Mouse (Mus musculus) retina, postnatal 1 day (tissue): ENCODE results near the gene Sestd1.

ENCODE experiments used
- DNase-seq: peaks from one replicate; pipeline ENCODE4 v3.0.0-alpha.2; 2012

The Sestd1 gene

DNA sequence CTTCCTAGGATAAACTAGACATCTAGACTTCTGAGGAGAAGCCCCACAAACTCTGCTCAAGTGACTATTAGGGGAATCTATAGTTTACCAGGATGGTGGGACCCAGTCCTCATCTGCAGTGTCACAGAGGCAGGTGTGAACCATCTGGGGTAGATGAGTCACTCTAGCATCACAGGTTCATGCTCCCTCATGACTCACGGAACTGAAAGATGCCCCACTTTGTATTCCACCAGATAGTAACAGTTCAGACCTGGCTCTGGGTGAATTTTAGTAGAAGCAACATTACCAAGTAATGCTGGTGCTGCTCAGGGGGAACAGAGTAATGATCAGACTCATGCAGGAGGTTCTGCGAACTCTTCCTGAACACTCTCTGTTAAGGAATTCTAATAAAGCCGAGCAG is 73.4 kb downstream of the Sestd1 start:
- DNase-seq = no peak

GRCm38 (mm10) chr2:77203916-77204315 is 76.5 kb downstream of the Sestd1 start:
- DNase-seq = peak; percentile 29

DNA sequence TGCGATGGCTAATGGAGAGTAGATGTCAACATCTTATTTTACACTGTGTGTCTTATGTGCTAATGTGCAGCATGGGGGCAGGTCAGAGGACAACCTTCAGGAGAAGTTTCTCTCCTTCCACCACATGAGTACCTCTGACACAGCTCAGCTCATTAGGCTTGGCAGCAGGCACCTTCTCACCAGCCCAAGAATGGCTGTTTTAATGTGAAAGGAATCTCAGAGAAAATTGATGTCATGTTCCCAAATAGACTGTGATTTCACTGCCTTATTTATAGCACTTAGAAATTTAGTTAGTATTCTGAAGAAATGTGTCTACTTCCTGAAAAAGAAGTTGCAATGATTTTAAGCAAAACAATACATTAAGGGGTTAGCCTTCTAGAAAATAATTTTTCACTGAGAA is 78.5 kb downstream of the Sestd1 start:
- no peak for DNase-seq

DNA sequence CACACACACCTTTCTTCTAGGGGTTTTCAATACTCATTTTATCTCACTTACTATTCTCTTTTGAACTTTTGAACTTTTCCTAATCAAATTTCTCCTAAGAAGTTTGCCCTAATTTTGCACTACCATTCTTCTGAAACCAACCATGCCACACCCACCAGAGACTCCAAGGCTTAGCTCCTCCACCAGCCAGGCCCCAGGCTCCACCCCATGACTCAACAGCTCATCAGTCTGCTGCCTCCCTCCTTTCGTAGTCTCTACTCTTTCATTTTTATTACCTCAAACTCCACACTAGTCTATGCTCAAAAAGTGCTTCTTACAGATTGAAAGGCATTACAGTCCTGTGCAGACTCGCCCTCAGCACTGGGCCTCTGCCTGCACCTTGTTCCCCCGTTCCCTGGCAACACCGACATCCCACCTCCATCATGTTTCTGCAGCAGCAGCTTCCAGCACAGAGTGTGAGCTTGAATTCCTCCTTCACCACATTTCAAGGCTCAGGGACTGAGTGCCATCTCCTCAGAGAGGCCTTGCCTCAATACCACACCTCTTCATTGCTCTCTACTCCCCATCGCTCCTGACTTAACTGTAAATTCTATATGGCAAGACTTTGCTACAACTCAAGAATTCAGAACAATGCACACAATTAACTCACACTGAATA is 79.3 kb downstream of the Sestd1 start:
- DNase-seq = no peak

DNA sequence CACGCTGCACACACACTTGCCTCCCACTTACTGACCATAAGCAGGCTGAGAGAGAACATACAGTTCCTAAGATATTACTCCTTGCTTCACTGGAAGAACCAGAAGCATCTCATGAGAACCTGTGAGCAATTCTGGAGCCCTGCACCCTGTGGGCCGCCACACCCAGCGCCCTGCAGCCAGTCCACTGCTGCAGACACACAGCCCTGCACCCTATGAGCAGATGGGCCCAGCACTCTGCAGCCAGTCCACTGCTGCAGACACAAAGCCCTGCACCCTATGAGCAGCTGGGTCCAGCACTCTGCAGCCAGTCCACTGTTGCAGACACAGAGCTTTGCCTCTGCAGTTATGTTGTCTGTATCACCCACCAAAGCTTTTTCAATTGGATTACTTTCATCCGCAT is 80.0 kb downstream of the Sestd1 start:
- no peak for DNase-seq

DNA sequence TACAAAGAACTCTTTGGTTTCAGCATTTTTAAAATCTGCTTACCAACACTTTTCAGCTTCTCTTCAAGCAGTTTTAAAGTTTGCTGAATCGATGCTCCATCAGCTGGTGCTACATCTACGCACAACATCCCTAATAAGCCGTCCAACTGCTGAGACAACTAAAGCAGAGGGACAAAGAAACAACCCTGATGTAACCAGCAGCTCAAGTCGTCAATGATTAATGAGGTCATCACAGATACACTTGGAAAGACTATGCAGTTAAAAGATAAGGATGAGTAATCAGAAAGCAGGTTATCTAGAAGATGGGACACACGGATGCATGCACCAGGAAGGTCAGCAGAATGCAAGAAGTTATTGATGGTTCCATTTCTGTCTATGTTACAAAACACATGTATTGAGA is 82.1 kb downstream of the Sestd1 start:
- no peak for DNase-seq

GRCm38 (mm10) chr2:77196819-77197218 is 83.6 kb downstream of the Sestd1 start:
- DNase-seq = no peak

- DNase-seq = no peak
Measured at GRCm38 (mm10) chr2:77195056-77195455, 85.3 kb downstream of the Sestd1 start.

- DNase-seq = no peak
Measured at GRCm38 (mm10) chr2:77191811-77192210, 88.6 kb downstream of the Sestd1 start.

- no peak for DNase-seq
Measured at GRCm38 (mm10) chr2:77190891-77191290, 89.5 kb downstream of the Sestd1 start.

GRCm38 (mm10) chr2:77190301-77190700 is 90.1 kb downstream of the Sestd1 start:
- no peak for DNase-seq

DNA sequence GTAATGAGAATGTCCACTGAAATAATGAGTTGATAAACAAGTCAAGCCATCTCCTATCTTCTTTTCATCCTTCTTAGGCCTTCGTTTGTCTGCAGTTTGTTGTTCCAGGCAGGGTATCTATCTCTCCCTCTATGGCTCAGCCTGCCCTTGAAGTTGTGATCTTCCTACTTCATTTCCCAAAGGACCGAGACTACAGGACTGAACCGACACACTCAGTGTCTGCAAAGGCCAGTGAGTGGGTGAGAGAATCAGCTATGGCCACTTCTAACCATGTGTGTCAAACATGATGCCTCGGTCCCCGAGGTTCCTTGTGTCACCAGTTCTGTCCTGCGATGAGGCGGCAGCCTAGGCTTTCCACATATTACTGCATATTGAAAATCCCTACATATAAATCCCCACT is 90.7 kb downstream of the Sestd1 start:
- DNase-seq = no peak

- DNase-seq = no peak
Measured at GRCm38 (mm10) chr2:77187501-77187900, 92.9 kb downstream of the Sestd1 start.

GRCm38 (mm10) chr2:77186912-77187311 is 93.5 kb downstream of the Sestd1 start:
- DNase-seq = no peak

DNA sequence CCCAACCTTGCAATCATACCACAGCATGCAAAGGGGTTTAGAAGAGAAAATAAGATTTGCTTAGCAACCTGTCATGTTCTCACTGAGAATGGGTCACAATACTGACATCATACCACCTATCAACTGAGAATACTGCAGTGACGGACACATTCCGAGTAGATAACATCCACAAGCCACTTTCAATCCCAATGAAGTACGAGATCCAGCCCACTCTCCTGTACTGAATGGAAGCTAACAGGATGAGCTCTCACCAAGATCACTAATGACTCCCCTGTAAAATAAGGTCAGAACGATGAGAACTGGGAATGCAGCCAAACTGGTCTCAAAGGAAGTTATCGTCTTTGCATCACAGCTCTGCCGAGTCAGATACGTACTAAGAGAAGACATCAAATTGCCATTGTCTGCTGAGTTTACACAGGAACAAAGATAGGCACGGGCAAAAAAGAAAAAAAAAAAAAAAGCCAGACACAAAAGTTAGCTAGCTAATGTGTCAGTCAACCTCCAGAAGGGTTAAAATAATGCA is 96.3 kb downstream of the Sestd1 start:
- peak; percentile 71 for DNase-seq

DNA sequence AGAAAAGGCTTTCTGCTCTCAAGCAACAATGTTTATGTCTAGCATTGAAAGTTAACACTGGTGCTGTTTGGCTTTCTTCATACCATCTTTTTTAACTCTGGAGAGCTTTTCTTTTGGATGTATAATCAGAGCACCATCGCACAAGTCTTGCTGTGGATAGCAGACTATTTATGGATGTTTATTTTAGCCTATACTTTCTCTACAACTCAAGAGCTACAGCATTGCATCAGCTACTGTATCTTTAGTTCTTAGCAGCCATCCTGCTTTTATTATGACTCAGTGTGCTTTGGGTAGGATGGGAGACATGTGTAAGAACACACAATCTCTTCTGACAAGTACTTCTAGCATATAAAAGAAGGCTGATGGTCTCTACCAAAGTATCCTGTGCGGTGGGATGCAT is 96.7 kb downstream of the Sestd1 start:
- DNase-seq = no peak

GRCm38 (mm10) chr2:77182996-77183380 is 97.4 kb downstream of the Sestd1 start:
- DNase-seq = no peak

- DNase-seq = no peak
Measured at GRCm38 (mm10) chr2:77182271-77182995, 98.0 kb downstream of the Sestd1 start.

DNA sequence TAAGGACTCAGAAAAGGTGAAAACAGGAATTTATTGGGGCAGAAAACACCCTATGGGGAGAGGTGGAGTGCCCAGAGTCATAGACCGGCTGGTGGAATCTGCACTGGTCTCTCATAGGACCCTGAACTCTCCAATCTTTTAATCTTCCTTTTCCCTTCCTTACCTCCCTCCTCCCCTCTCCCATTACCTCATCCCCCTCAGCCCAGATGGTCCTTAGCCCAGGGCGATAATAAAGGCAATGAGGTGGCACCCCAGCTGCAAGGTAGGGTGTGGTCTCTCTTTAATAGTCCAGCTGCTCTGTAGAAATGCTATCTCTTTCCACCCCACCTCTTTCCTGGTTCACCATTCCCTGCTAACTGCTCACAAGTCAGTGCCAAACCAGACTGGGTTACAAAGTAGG is 102.9 kb downstream of the Sestd1 start:
- no peak for DNase-seq

- no peak for DNase-seq
Measured at GRCm38 (mm10) chr2:77176413-77176812, 104.0 kb downstream of the Sestd1 start.

GRCm38 (mm10) chr2:77175411-77175810 is 105.0 kb downstream of the Sestd1 start:
- no peak for DNase-seq

- no peak for DNase-seq
Measured at GRCm38 (mm10) chr2:77174313-77174712, 106.1 kb downstream of the Sestd1 start.

- no peak for DNase-seq
Measured at GRCm38 (mm10) chr2:77173821-77174220, 106.6 kb downstream of the Sestd1 start.

DNA sequence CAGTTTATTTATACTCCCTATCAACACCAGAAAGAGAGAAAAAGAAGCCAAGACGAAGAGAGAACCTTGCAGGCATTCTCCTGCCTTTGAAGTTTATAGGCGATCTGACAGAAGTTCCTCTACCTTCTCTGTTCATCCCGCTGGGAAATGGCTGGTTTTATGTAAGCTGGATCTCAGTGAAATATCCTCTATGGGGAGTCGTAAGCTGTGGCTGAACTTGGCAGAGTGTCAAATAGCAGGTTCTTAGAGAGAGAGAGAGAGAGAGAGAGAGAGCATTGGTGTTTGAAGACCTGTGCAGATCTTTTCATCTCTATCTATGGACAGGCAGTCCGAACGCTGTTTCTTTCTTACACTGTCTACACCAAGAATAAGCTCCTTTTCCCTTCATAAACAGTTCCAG is 107.0 kb downstream of the Sestd1 start:
- no peak for DNase-seq

DNA sequence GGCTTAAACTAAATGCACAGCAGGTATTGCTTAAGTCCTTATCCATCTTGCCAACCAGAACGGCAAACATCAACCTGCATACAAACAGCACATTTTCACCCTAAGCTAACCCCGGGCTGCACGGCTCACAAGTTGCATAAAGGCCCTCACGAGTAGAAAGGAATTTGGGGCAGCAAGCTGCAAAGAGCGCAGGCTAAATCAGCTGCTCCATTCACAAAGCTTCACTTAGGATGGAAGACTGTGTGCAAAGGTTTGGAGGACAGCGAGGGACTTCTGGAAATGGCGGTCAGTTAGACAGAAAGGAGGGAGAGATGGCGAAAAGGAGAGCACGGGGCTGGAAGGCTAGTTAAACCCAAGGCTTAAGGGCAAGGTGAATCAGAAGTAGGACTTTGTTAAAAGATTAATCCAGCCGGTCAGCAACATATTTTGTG is 108.1 kb downstream of the Sestd1 start:
- DNase-seq = peak; percentile 62
